Mouse (Mus musculus) urinary bladder, postnatal 0 days (tissue): Measurements from ENCODE around the gene Sox2. TPM values are rescaled to one million over a fixed set of nuclear protein-coding genes. Genes with fewer than 3 reads are reported as not detected.

Experiments
- microRNA counts: library from miRNA; unstranded; fragments of <30 nt; microRNA quantifications from one replicate; lab custom pipeline; 2016
- microRNA-seq: library from miRNA; unstranded; fragments of <30 nt; microRNA quantifications from one replicate; pipeline ENCODE4, GENCODE M21; 2016
- polyA plus RNA-seq: library from polyadenylated mRNA; unstranded; fragments of >200 nt; fragmentation: Nextera tagmentation; extraction: Ambion mirVana; gene quantifications from 2 replicates; pipeline ENCODE4 v1.2.1, GENCODE M21; 2015

The Sox2 gene
- polyA plus RNA-seq: 0.31 and 0.33 TPM in 2 replicates

GRCm38 (mm10) chr3:34649726-34650620 lies at the start of gene Sox2:
TSS of gene Sox2 (plus strand) at chr3:34650405.

MicroRNAs within 50 kb of the gene (microRNA counts, 519-probe panel; counts per million panel counts)
- microRNA mmu-miR-1897-3p (lab: Ali Mortazavi, UCI): not detected

Small RNA genes lying within 50 kb of the gene (microRNA-seq; reads per million reads assigned to microRNA genes)
- not detected for gene Mir1897
